Mouse (Mus musculus) spleen, adult 2 months (tissue): ENCODE measurements at regions not wholly inside any gene's neighbourhood (a gene's known extent, or its start where the extent isn't known, plus 50 kb on each side); places are given as distances from the start of the nearest gene placed in this dataset.

Experiments
- CTCF ChIP-seq: fragments of 200-500 bp; IDR thresholded peaks from 2 replicates; pipeline ENCODE4 v1.5.1; 2011; ENCODE audit warnings: mild to moderate bottlenecking, inconsistent platforms; ENCODE audit not compliant: insufficient read depth, insufficient read length, insufficient replicate concordance; ENCODE audit errors: extremely low read depth
- POLR2A ChIP-seq: fragments of 200-500 bp; IDR thresholded peaks from 2 replicates; pipeline ENCODE4 v1.6.1; 2011; ENCODE audit warnings: low read depth, low read length, inconsistent platforms

- no peak for TF ChIP-seq CTCF
- TF ChIP-seq POLR2A, result no peak
Measured at GRCm38 (mm10) chr6:140210141-140210540, 168.9 kb upstream of the Plcz1 start.
